Comparison of ENCODE assay signal across 8 mouse cellular contexts in genomic region chr7:39654563-39655286, GRCm38 (mm10).
DNase-seq lines count a peak whose midpoint lies in the region; ATAC-seq and TF ChIP-seq lines count a peak whose summit lies in the region.

No protein-coding gene starts in this region.

- TF ChIP-seq CTCF in cerebellum, adult 2 months (IDR thresholded peaks at IDR 0.05; ENCODE audit: borderline replicate concordance, insufficient read depth, low read depth, low read length), result no peak

- H3K27me3 ChIP-seq in embryonic facial prominence, embryonic 10.5 days (replicated peaks; ENCODE audit: low read depth, poor library complexity, severe bottlenecking), result no peaks in the 10 kb centered on the region
- no peaks in the 10 kb centered on the region for H3K27me3 ChIP-seq in intestine, embryonic 15.5 days (replicated peaks)
- no peaks in the 10 kb centered on the region for H3K27me3 ChIP-seq in neural tube, embryonic 15.5 days (replicated peaks)
- H3K27me3 ChIP-seq in cerebellum, adult 2 months (ENCODE audit: control insufficient read depth, insufficient read depth, low read length), result no peaks in the 10 kb centered on the region

- H3K36me3 ChIP-seq in embryonic facial prominence, embryonic 10.5 days (replicated peaks), result no peaks in the 10 kb centered on the region
- no peaks in the 10 kb centered on the region for H3K36me3 ChIP-seq in intestine, embryonic 15.5 days
- H3K36me3 ChIP-seq in neural tube, embryonic 15.5 days, result no peaks in the 10 kb centered on the region

- no peaks in the 10 kb centered on the region for H3K9me3 ChIP-seq in embryonic facial prominence, embryonic 10.5 days
- H3K9me3 ChIP-seq in intestine, embryonic 15.5 days, result no peaks in the 10 kb centered on the region
- H3K9me3 ChIP-seq in neural tube, embryonic 15.5 days (replicated peaks), result no peaks in the 10 kb centered on the region

- H3K4me2 ChIP-seq in intestine, embryonic 15.5 days (replicated peaks), result 0 out of 2 replicates have a peak overlapping the region, but pooled peaks have one; percentile 19
- H3K4me2 ChIP-seq in neural tube, embryonic 15.5 days, result peak overlapping the region; percentile 45

- no peak for TF ChIP-seq POLR2A in cerebellum, adult 2 months (IDR thresholded peaks at IDR 0.05; ENCODE audit: borderline replicate concordance, insufficient read depth, low read length)

- no peak overlapping the region for H3K9ac ChIP-seq in intestine, embryonic 15.5 days
- H3K9ac ChIP-seq in neural tube, embryonic 15.5 days (replicated peaks), result no peak overlapping the region

- peaks cover 8% of the 10 kb centered on the region for H3K4me1 ChIP-seq in embryonic facial prominence, embryonic 10.5 days
- H3K4me1 ChIP-seq in intestine, embryonic 15.5 days (replicated peaks), result no peaks in the 10 kb centered on the region
- H3K4me1 ChIP-seq in neural tube, embryonic 15.5 days, result peaks cover 9% of the 10 kb centered on the region
- H3K4me1 ChIP-seq in cerebellum, adult 2 months (ENCODE audit: control insufficient read depth, insufficient read depth, low read length), result no peaks in the 10 kb centered on the region; the same call in 1 of the 2 replicates

- peak overlapping the region; percentile 37 for H3K27ac ChIP-seq in embryonic facial prominence, embryonic 10.5 days (replicated peaks)
- H3K27ac ChIP-seq in intestine, embryonic 15.5 days, result no peak overlapping the region
- H3K27ac ChIP-seq in neural tube, embryonic 15.5 days (replicated peaks), result 0 out of 2 replicates have a peak overlapping the region, but pooled peaks have one; percentile 18
- no peak overlapping the region; the same call in 1 of the 2 replicates for H3K27ac ChIP-seq in cerebellum, adult 2 months (ENCODE audit: insufficient read depth, low read length)

- ATAC-seq in intestine, embryonic 15.5 days, result peak; percentile 70
- ATAC-seq in neural tube, embryonic 15.5 days (ENCODE audit: low FRiP score), result peak; percentile 66

- 19% methylated on average over 4 of the region's 4 CpGs for WGBS in embryonic facial prominence, embryonic 10.5 days
- WGBS in intestine, embryonic 15.5 days, result 23% methylated on average over 4 of the region's 4 CpGs
- WGBS in neural tube, embryonic 15.5 days, result 26% methylated on average over 4 of the region's 4 CpGs
- WGBS in cerebellum, adult 2 months, result 13% methylated on average over 4 of the region's 4 CpGs

- peak overlapping the region; percentile 32; the same call in 1 of the 2 replicates for H3K4me3 ChIP-seq in embryonic facial prominence, embryonic 10.5 days
- H3K4me3 ChIP-seq in intestine, embryonic 15.5 days (replicated peaks), result no peak overlapping the region
- no peak overlapping the region for H3K4me3 ChIP-seq in neural tube, embryonic 15.5 days (replicated peaks)
- H3K4me3 ChIP-seq in cerebellum, adult 2 months (replicated peaks; ENCODE audit: insufficient read depth, low read depth, low read length), result no peak overlapping the region

- peak; percentile 22 for DNase-seq in layer of hippocampus, adult 9-10 months (ENCODE audit: low spot score)
- no peak for DNase-seq in layer of hippocampus, postnatal 25 days (ENCODE audit: extremely low spot score in 1 of 2, low spot score in 1 of 2)
- DNase-seq in embryonic facial prominence, embryonic 10.5 days (ENCODE audit: low spot score), result peak; percentile 20
- no peak for DNase-seq in cerebellum, adult 2 months
- no peak for DNase-seq in urinary bladder, postnatal 10 days (ENCODE audit: low spot score)
- DNase-seq in ovary, postnatal 10 days (ENCODE audit: low spot score), result no peak

Comparison
In these comparisons a context has a peak if more than half of its experiments do, and no peak if none do; other contexts are left out.
1. DNase-seq: peak in layer of hippocampus, adult 9-10 months (single experiment) and embryonic facial prominence, embryonic 10.5 days (single experiment); none in layer of hippocampus, postnatal 25 days (0 of 2), cerebellum, adult 2 months (0 of 2), urinary bladder, postnatal 10 days (single experiment) and ovary, postnatal 10 days (single experiment).
2. H3K27ac ChIP-seq: peak in embryonic facial prominence, embryonic 10.5 days (single experiment) and neural tube, embryonic 15.5 days (single experiment); none in intestine, embryonic 15.5 days (single experiment) and cerebellum, adult 2 months (single experiment).